Mouse (Mus musculus): ENCODE results near the gene Amz1. TPM values are rescaled to one million over a fixed set of nuclear protein-coding genes. Genes with fewer than 3 reads are reported as not detected.

Amz1 gene
- polyA plus RNA-seq, 1 experiment, result 13.3 TPM

DNA sequence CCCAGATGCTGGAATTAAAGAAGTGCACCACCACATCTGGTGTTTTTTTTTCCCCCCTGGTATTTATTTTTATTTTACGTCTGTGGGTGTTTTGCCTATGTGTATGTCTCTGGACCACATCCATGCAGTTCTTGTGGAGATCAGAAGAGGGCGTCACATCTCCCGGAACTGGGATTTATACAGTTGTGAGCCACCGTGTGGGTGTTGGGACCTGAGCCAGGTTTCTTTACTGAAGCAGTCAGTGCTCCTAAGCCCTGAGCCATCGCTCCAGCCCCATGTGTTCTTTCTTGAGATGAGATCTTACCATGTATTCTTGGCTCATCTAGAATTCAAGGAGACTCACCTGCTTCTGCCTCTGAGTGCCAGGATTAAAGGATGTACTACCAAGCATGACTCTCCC, 12.9 kb upstream of the Amz1 start:
- no peak for TF ChIP-seq CTCF (IDR thresholded peaks at IDR 0.05; ENCODE audit: insufficient read depth, low read length)
- no peak for TF ChIP-seq POLR2A (IDR thresholded peaks at IDR 0.05; ENCODE audit: borderline replicate concordance, extremely low read depth, low read depth, low read length)
- 72% methylated on average over 5 of the region's 5 CpGs for WGBS
- no peak for DNase-seq
- Histone ChIP-seq H3K4me1 (ENCODE audit: control insufficient read depth, insufficient read depth, low read length) (peaks cover 2% of the 10 kb centered on the region; the same call in 1 of the 2 replicates), H3K4me3 (replicated peaks; ENCODE audit: extremely low read depth, low read depth, low read length) (no peak overlapping the region)

DNA sequence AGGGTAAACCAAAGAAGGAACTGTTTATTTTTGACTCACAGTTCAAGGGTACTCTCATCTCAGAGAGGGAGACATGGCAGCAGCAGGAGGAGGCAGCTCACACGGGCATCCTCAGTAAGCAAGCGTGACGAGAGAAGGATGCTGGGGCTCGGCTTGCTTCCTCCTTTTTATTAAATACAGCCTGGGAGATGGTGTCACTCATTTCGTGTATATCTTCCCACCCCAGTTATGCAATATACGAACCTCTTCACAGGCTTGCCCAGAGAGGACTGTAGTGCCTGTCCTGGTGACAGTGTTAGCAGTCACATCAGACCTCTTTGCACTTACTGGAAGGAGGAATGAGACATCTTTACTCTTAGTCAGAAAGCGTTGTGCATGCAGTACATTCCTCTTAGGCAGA, 3.2 kb upstream of the Amz1 start:
- H3K4me3 ChIP-seq (replicated peaks; ENCODE audit: extremely low read depth, low read depth, low read length), result no peak overlapping the region
- 68% methylated on average over 7 of the region's 7 CpGs for WGBS
- H3K4me1 ChIP-seq (ENCODE audit: control insufficient read depth, insufficient read depth, low read length), result no peaks in the 10 kb centered on the region
- TF ChIP-seq POLR2A (IDR thresholded peaks at IDR 0.05; ENCODE audit: borderline replicate concordance, extremely low read depth, low read depth, low read length), result no peak
- no peak for TF ChIP-seq CTCF (IDR thresholded peaks at IDR 0.05; ENCODE audit: insufficient read depth, low read length)
- DNase-seq, result no peak

DNA sequence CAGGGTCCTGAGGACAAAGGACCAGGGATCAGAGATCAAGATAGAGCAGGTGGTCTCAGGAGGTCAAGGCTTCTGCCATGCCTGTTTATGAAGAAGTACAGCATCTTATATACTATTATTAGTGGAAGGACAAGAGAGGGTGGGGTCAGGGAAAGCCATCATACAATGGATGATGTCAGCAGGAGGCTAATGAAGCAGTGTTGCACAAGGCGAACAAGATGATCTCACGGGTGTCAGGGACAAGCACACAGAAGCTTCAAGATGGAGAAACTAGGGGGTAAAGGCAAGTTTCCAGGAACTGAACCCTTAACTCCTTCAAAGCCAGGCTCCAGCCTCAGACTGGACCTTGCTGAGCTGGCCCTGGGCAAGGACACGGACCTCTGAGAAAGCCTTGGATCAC, 1.8 kb upstream of the Amz1 start:
- WGBS, result 53% methylated on average over 3 of the region's 3 CpGs
- no peak for DNase-seq

DNA sequence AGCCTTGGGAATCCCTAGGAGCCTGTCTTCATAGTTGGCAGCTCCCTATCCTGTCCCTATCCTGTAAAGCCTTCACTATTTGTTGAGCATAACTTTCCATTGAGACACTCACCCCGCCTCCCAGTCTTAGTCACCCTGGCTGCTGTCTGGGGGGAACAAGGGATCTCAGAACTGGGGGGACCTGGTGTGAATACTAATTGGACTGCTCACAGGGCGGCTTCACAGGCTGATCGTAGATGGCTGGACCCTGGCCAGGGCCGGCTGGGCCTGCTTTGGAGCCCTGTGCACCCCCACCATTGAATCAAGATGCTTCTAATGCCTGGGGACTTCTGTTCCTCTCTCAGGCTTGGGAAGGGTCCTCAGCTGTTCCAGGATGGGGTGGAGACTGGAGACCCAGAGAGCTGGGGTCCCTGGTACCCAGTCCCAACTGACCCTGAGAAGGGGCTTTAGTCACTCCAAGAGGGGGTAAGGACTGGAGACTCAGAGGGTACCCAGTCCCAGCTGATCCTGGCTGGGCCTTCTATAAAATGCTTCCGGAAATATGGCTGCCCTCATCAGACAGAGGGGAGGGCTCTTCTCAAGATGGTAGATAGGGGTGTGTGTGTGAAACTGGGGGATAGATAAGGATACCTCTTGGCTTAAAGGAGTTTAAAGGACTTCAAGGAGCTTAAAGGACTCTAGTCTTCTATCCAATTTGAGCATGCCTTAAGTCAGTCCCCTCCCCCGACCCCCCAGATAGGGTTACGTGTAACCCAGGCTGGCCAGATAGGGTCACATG, 2.3 kb downstream of the Amz1 start:
- no peaks in the 10 kb centered on the region for H3K4me1 ChIP-seq (ENCODE audit: control insufficient read depth, insufficient read depth, low read length)
- 88% methylated on average over 7 of the region's 7 CpGs for WGBS
- H3K4me3 ChIP-seq (replicated peaks; ENCODE audit: extremely low read depth, low read depth, low read length), result no peak overlapping the region
- no peak for DNase-seq
- no peak for TF ChIP-seq POLR2A (IDR thresholded peaks at IDR 0.05; ENCODE audit: borderline replicate concordance, extremely low read depth, low read depth, low read length)
- no peak for TF ChIP-seq CTCF (IDR thresholded peaks at IDR 0.05; ENCODE audit: insufficient read depth, low read length)

More for the DNA sequence above, 1.8 kb upstream of the Amz1 start:
- TF ChIP-seq CTCF (IDR thresholded peaks at IDR 0.05; ENCODE audit: insufficient read depth, low read length) (no peak), POLR2A (IDR thresholded peaks at IDR 0.05; ENCODE audit: borderline replicate concordance, extremely low read depth, low read depth, low read length) (no peak)
- H3K4me1 ChIP-seq (ENCODE audit: control insufficient read depth, insufficient read depth, low read length), result no peaks in the 10 kb centered on the region
- H3K4me3 ChIP-seq (replicated peaks; ENCODE audit: extremely low read depth, low read depth, low read length), result no peak overlapping the region

DNA sequence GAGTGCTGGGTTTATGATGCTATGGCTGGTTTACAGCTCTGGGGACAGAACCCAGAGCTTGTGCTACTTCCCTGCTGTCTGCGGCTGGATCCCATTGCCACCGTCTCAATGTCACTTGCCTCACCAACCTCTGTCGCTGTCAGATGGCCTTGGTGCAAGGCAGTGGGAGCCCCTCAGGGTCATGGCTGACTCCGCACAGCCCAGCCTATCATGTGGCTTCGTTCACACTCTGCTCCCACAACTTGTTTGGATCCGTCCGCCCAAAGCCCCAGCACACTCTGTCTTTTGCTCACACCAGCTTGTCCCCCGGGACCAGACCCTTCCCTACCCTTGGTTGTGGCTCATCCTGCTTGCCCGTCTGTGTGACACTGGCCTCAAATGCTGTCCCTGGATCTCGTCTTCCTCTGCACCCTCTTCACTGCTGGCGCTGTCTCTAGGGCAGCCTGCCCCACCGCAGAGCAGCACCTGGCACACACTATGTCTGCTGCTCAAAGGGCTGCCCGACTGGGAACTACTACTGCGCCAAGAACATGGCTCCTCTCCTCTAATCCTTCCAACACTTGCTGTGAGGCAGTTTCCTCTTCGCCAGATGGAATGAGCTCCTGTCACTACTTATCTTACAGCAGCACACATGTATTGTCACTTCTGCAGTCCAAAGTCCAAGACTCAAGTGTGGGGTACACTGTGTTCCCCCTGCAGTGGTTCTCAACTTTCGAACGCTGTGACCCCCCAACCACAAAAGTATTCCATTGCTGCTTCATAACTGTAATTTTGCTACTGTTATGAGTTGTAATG, 3.2 kb downstream of the Amz1 start:
- 73% methylated on average over 17 of the region's 17 CpGs for WGBS
- Histone ChIP-seq H3K4me3 (replicated peaks; ENCODE audit: extremely low read depth, low read depth, low read length) (no peak overlapping the region), H3K4me1 (ENCODE audit: control insufficient read depth, insufficient read depth, low read length) (no peaks in the 10 kb centered on the region)
- TF ChIP-seq POLR2A (IDR thresholded peaks at IDR 0.05; ENCODE audit: borderline replicate concordance, extremely low read depth, low read depth, low read length) (no peak), CTCF (IDR thresholded peaks at IDR 0.05; ENCODE audit: insufficient read depth, low read length) (no peak)
- no peak for DNase-seq

DNA sequence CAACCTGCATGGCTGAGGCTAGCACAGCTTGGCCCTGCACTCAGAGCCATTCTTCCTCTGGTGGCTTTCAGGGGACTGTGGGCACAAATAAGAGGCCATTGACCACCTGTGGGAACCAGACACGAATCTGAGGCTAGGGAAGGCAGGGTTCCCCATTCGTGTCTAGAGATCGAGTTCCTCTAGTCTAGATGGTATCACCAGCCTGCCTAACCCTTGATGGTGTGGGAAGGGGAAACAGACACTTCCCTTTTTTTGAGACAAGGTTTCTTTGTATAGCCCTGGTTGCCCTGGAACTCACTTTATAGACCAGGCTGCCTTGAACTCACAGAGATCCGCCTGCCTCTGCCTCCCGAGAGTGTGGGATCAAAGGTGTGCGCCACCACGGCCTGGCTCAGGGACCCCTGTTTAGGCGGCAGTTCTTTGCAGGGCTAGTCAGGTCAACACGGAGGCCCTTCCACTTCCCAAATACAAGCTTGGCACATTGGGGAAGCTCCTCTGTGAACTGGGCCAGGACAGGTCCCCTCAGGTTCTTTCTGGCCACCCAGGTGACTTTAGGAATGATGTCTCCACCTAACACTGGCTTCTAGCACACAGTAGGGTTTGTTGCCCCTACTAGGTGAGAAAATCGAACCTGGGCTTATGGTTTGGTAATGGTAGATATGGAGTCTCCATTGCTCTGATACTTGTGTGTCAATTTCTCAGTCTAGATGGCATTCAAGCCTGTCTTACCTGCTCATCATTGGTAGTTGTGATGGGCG, 7.3 kb downstream of the Amz1 start:
- DNase-seq, result no peak
- Histone ChIP-seq H3K4me3 (replicated peaks; ENCODE audit: extremely low read depth, low read depth, low read length) (no peak overlapping the region), H3K4me1 (ENCODE audit: control insufficient read depth, insufficient read depth, low read length) (peaks cover 7% of the 10 kb centered on the region)
- TF ChIP-seq POLR2A (IDR thresholded peaks at IDR 0.05; ENCODE audit: borderline replicate concordance, extremely low read depth, low read depth, low read length), result no peak
- TF ChIP-seq CTCF (IDR thresholded peaks at IDR 0.05; ENCODE audit: insufficient read depth, low read length), result no peak
- WGBS, result 80% methylated on average over 11 of the region's 11 CpGs

DNA sequence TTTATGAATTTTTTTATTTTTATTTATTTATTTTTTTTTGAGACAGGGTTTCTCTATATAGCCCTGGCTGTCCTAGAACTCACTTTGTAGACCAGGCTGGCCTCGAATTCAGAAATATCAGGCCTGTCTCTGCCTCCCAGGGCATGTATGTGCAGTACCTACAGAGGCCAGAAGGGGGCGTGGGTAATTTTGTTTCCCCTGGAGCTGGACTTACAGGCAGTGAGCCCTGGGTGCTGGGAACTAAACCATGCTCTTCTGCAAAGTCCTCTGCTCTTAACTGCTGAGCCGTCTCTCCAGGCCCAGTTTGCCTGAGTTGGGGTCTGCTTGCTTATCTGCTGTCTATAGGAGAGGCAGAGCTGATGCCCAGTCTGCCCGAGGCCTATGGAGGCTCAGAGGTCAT, 8.3 kb downstream of the Amz1 start:
- TF ChIP-seq POLR2A (IDR thresholded peaks at IDR 0.05; ENCODE audit: borderline replicate concordance, extremely low read depth, low read depth, low read length) (no peak), CTCF (IDR thresholded peaks at IDR 0.05; ENCODE audit: insufficient read depth, low read length) (peak; percentile 34; the same call in 1 of the 2 replicates)
- no peak overlapping the region for H3K4me3 ChIP-seq (replicated peaks; ENCODE audit: extremely low read depth, low read depth, low read length)
- peaks cover 7% of the 10 kb centered on the region for H3K4me1 ChIP-seq (ENCODE audit: control insufficient read depth, insufficient read depth, low read length)
- WGBS, result 70% methylated on average over 4 of the region's 4 CpGs
- DNase-seq, result no peak

DNA sequence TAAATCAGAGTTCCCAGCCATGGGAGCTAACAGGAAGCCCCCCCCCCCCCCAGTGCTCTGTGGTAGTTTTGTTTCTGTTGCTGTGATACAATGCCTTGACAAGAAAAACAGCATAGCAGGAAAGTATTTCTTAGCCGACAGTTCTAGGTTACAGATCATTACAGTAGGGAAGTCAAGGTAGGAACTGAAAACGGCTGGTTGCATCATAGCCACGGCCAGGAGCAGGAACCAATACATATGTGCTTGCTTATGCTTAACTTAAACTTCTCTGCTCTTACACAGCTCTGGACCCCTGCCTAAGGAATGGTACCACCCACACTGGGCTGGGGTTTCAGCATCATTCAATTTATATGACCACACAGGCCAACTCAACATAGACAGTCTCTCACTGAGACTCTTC, 9.4 kb downstream of the Amz1 start:
- TF ChIP-seq CTCF (IDR thresholded peaks at IDR 0.05; ENCODE audit: insufficient read depth, low read length) (no peak), POLR2A (IDR thresholded peaks at IDR 0.05; ENCODE audit: borderline replicate concordance, extremely low read depth, low read depth, low read length) (no peak)
- no peak for DNase-seq
- H3K4me3 ChIP-seq (replicated peaks; ENCODE audit: extremely low read depth, low read depth, low read length), result no peak overlapping the region
- peaks cover 7% of the 10 kb centered on the region for H3K4me1 ChIP-seq (ENCODE audit: control insufficient read depth, insufficient read depth, low read length)
- WGBS, result 32% methylated on average over 3 of the region's 3 CpGs

DNA sequence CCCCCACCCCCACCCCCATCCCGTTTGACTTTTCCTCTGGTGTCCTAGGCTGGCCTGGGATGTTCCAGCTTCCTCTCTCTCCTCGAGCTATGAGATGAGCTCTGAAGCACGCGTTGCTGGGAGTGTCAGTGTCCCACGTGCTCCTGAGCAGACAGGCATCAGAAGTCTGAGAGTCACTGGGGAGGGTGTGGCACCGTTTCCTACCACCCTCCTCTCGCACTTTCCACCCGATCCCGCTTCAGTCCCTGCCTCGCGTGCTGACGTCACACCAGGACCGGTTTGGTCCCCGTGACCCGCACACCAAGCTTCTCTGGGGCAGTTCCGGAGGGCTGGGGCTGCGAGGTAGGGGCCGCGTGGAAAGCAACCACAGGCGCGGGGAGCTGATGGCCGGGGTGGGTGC, 11.4 kb downstream of the Amz1 start:
- Histone ChIP-seq H3K4me3 (replicated peaks; ENCODE audit: extremely low read depth, low read depth, low read length) (peak overlapping the region; percentile 41), H3K4me1 (ENCODE audit: control insufficient read depth, insufficient read depth, low read length) (peaks cover 7% of the 10 kb centered on the region)
- WGBS, result 2% methylated on average over 22 of the region's 22 CpGs
- TF ChIP-seq CTCF (IDR thresholded peaks at IDR 0.05; ENCODE audit: insufficient read depth, low read length) (no peak), POLR2A (IDR thresholded peaks at IDR 0.05; ENCODE audit: borderline replicate concordance, extremely low read depth, low read depth, low read length) (no peak)
- DNase-seq, result peak; percentile 38
